Mouse (Mus musculus) lung, postnatal 0 days (tissue): ENCODE measurements at regions not wholly inside any gene's neighbourhood (a gene's known extent, or its start where the extent isn't known, plus 50 kb on each side); places are given as distances from the start of the nearest gene placed in this dataset.

Experiments used
- CTCF ChIP-seq: IDR thresholded peaks from 2 replicates; pipeline ENCODE4 v1.5.1; 2016; ENCODE audit warnings: antibody characterized with exemption, mild to moderate bottlenecking
- EP300 ChIP-seq: IDR thresholded peaks from 2 replicates; pipeline ENCODE4 v1.6.1; 2016; ENCODE audit warnings: antibody characterized with exemption, mild to moderate bottlenecking, control low read depth

- TF ChIP-seq EP300, result no peak
- no peak for TF ChIP-seq CTCF
Observed at GRCm38 (mm10) chr13:60262449-60263028, 85.4 kb upstream of the Gas1 start.
